In genomic region chr16:22471728-22472127, GRCm38 (mm10) we compare ENCODE assay signal across 22 mouse cellular contexts. TPM values are rescaled to one million over a fixed set of nuclear protein-coding genes. Genes with fewer than 3 reads are reported as not detected.
A peak's percentile ranks its signal among the peaks of the same experiment; 100 is the strongest.
DNase-seq lines count a peak whose midpoint lies in the region; ATAC-seq and TF ChIP-seq lines count a peak whose summit lies in the region.
"Had no signal": no experiment of that assay in that cellular context is flagged by ENCODE, and none has a peak within 500 bp of the region (broad histone marks: within the 10 kb centered on the region; RNA-seq: fewer than 3 reads in every experiment).

No protein-coding gene starts in this region.

- no peak overlapping the region for H3K4me3 ChIP-seq in kidney, embryonic 15.5 days (replicated peaks)
- H3K4me3 ChIP-seq in hindbrain, postnatal 0 days (ENCODE audit: low read length), result no peak overlapping the region
- H3K4me3 ChIP-seq: embryonic facial prominence, embryonic 10.5 days; forebrain, embryonic 13.5 days; heart, embryonic 15.5 days had no signal

- 63% methylated on average over 2 of the region's 2 CpGs for WGBS in kidney, embryonic 15.5 days
- WGBS in hindbrain, postnatal 0 days, result 70% methylated on average over 2 of the region's 2 CpGs

- no peak overlapping the region for H3K4me2 ChIP-seq in kidney, embryonic 15.5 days
- H3K4me2 ChIP-seq in hindbrain, postnatal 0 days (ENCODE audit: low read depth, low read length), result no peak overlapping the region
- H3K4me2 ChIP-seq: forebrain, embryonic 13.5 days; heart, embryonic 11.5 days; heart, embryonic 15.5 days; hindbrain, embryonic 14.5 days had no signal

- H3K9me3 ChIP-seq in kidney, embryonic 15.5 days (replicated peaks), result 0 out of 2 replicates have a peak, but pooled peaks cover 2% of the 10 kb centered on the region
- no peaks in the 10 kb centered on the region for H3K9me3 ChIP-seq in hindbrain, postnatal 0 days (ENCODE audit: low read length)
- H3K9me3 ChIP-seq: embryonic facial prominence, embryonic 10.5 days; forebrain, embryonic 13.5 days; heart, embryonic 15.5 days had no signal

- peak; percentile 71 for DNase-seq in kidney, adult 11 months
- peak; percentile 32 for DNase-seq in Muller cell, postnatal 12 days (ENCODE audit: inconsistent ontology term)
- DNase-seq in kidney, adult 8-10 months, result peak; percentile 65 to 70
- peak; percentile 45 for DNase-seq in kidney, postnatal 14 days
- no peak for DNase-seq in gastrocnemius, adult 18-20 months (ENCODE audit: low spot score)
- DNase-seq in hindbrain, postnatal 0 days (ENCODE audit: low spot score), result no peak
- DNase-seq in right cerebral cortex, adult 2 months (ENCODE audit: low spot score in 2 of 2), result no peak
- DNase-seq: adrenal gland, postnatal 14 days; cerebellum, adult 18-20 months; cerebellum, adult 9-11 months; cerebellum, postnatal 36 days; gastrocnemius, postnatal 36 days; heart, adult 11 months; heart, postnatal 14 days had no signal

- no peaks in the 10 kb centered on the region for H3K36me3 ChIP-seq in kidney, embryonic 15.5 days
- no peaks in the 10 kb centered on the region for H3K36me3 ChIP-seq in hindbrain, postnatal 0 days (ENCODE audit: insufficient read depth, low read length)
- H3K36me3 ChIP-seq: embryonic facial prominence, embryonic 10.5 days; heart, embryonic 15.5 days had no signal

- H3K4me1 ChIP-seq in kidney, embryonic 15.5 days, result no peaks in the 10 kb centered on the region
- no peaks in the 10 kb centered on the region for H3K4me1 ChIP-seq in hindbrain, postnatal 0 days (ENCODE audit: insufficient read depth, low read length)
- H3K4me1 ChIP-seq: embryonic facial prominence, embryonic 10.5 days; forebrain, embryonic 13.5 days had no signal

- H3K27ac ChIP-seq in kidney, embryonic 15.5 days, result no peak overlapping the region
- H3K27ac ChIP-seq in hindbrain, postnatal 0 days, result no peak overlapping the region
- H3K27ac ChIP-seq: embryonic facial prominence, embryonic 10.5 days; forebrain, embryonic 13.5 days; heart, embryonic 15.5 days; hindbrain, embryonic 14.5 days had no signal

- no peaks in the 10 kb centered on the region for H3K27me3 ChIP-seq in kidney, embryonic 15.5 days
- no peaks in the 10 kb centered on the region for H3K27me3 ChIP-seq in hindbrain, postnatal 0 days (ENCODE audit: insufficient read depth, low read length)
- H3K27me3 ChIP-seq: forebrain, embryonic 13.5 days; heart, embryonic 15.5 days had no signal

- no peak overlapping the region for H3K9ac ChIP-seq in kidney, embryonic 15.5 days
- no peak overlapping the region for H3K9ac ChIP-seq in hindbrain, postnatal 0 days (replicated peaks; ENCODE audit: low read length)
- H3K9ac ChIP-seq: forebrain, embryonic 13.5 days; heart, embryonic 15.5 days; hindbrain, embryonic 14.5 days had no signal

- ATAC-seq in kidney, embryonic 15.5 days (replicated peaks; ENCODE audit: low FRiP score), result no peak
- ATAC-seq in hindbrain, postnatal 0 days, result no peak
- ATAC-seq: activated CD4-positive, CD25-positive, alpha-beta regulatory T cell, adult 4 months; forebrain, embryonic 13.5 days; Patski had no signal

- no peak for TF ChIP-seq CTCF in hindbrain, postnatal 0 days (IDR thresholded peaks at IDR 0.05; ENCODE audit: low read depth)

RNA-seq across cellular contexts. Expression of gene Etv5, which starts 32.2 kb away (rescaled TPM):
- 59.2 and 59.8 TPM in 2 replicates for polyA plus RNA-seq in kidney, embryonic 15.5 days (2015; fragmentation: Nextera tagmentation; extraction: Ambion mirVana)
- total RNA-seq in gastrocnemius, adult 18-20 months (2021), result 1 to 10 TPM; 6.9 to 7.0 TPM
- 57.6 and 66.8 TPM in 2 replicates for total RNA-seq in hindbrain, postnatal 0 days (2014; rRNA removed)
- 34.1 and 34.6 TPM in 2 replicates for polyA plus RNA-seq in hindbrain, postnatal 0 days (2015; fragmentation: Nextera tagmentation; extraction: Ambion mirVana)

Comparison
In these comparisons a context has a peak if more than half of its experiments do, and no peak if none do; other contexts are left out.
1. DNase-seq: peak in kidney, adult 11 months (single experiment), Muller cell, postnatal 12 days (single experiment), kidney, adult 8-10 months (2 of 2) and kidney, postnatal 14 days (single experiment); none in gastrocnemius, adult 18-20 months (single experiment), hindbrain, postnatal 0 days (single experiment) and right cerebral cortex, adult 2 months (0 of 2).